Mouse (Mus musculus) E14TG2a.4 (cell line): ENCODE results near the gene Slc6a5.

ENCODE experiments used
- H3K27me3 ChIP-seq: 2 replicates; pipeline ENCODE4 v1.6.1; 2014; ENCODE audit warnings: low read length, control low read depth; ENCODE audit not compliant: insufficient read depth
- H3K36me3 ChIP-seq: 2 replicates; pipeline ENCODE4 v1.6.1; 2014; ENCODE audit warnings: low read length, control low read depth; ENCODE audit not compliant: insufficient read depth
- H3K4me1 ChIP-seq: replicated peaks from 2 replicates; pipeline ENCODE4 v1.6.1; 2014; ENCODE audit warnings: low read depth, low read length, control low read depth
- H3K4me3 ChIP-seq: replicated peaks from 2 replicates; pipeline ENCODE4 v1.5.1; 2014; ENCODE audit warnings: mild to moderate bottlenecking, low read length
- H3K9me3 ChIP-seq: 2 replicates; pipeline ENCODE4 v1.6.1; 2014; ENCODE audit warnings: low read length, control low read depth
- CTCF ChIP-seq: conservative IDR thresholded peaks from 2 replicates; pipeline ENCODE4 v1.5.1; 2014; ENCODE audit warnings: low read length
- NANOG ChIP-seq: IDR thresholded peaks from 2 replicates; pipeline ENCODE4 v1.6.1; 2014; ENCODE audit warnings: borderline replicate concordance, low read length, mixed read lengths
- POU5F1 ChIP-seq: IDR thresholded peaks from 2 replicates; pipeline ENCODE4 v1.6.1; 2014; ENCODE audit warnings: low read length, borderline replicate concordance

Gene Slc6a5

GRCm38 (mm10) chr7:49882694-49883389 is 27.1 kb upstream of the Slc6a5 start:
- Histone ChIP-seq H3K27me3 (no peaks in the 10 kb centered on the region), H3K36me3 (no peaks in the 10 kb centered on the region), H3K4me3 (no peak overlapping the region), H3K4me1 (peaks cover 24% of the 10 kb centered on the region), H3K9me3 (no peaks in the 10 kb centered on the region)
- no peak for TF ChIP-seq POU5F1
- TF ChIP-seq NANOG = no peak
- no peak for TF ChIP-seq CTCF

DNA sequence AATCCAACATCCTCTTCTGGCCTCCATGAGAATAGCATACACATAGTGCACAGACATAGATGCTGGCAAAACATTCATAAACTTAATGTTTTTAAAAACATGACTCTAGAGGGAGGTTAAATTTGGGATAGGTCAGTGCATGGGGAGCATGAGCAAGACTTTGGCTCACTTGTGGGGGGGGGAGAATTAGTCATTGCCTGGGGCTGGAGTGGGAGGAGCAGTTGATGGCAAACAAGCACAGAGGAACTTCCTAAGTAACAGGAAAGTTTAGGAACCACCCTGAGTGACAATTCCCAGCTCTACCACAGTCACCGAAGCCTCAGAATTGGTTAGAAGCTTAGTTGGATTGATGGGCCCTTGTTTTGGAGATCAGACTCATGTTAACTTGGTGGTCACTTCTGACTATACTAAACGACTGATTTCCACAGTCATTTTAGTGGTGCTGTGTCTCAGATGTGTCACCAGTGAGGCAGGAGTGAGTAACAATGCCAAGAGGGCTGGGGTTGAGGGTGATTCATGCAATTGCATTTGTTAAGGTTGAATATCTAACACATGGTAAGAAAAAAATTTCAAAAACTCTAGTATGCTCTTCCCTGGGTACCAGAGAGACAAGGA is 22.1 kb upstream of the Slc6a5 start:
- H3K27me3 ChIP-seq = no peaks in the 10 kb centered on the region; the same call in 1 of the 2 replicates
- H3K9me3 ChIP-seq = no peaks in the 10 kb centered on the region
- no peak overlapping the region for H3K4me3 ChIP-seq
- H3K36me3 ChIP-seq = no peaks in the 10 kb centered on the region
- TF ChIP-seq CTCF (no peak), POU5F1 (no peak), NANOG (no peak)
- H3K4me1 ChIP-seq = peaks cover 2% of the 10 kb centered on the region; the same call in 1 of the 2 replicates

DNA sequence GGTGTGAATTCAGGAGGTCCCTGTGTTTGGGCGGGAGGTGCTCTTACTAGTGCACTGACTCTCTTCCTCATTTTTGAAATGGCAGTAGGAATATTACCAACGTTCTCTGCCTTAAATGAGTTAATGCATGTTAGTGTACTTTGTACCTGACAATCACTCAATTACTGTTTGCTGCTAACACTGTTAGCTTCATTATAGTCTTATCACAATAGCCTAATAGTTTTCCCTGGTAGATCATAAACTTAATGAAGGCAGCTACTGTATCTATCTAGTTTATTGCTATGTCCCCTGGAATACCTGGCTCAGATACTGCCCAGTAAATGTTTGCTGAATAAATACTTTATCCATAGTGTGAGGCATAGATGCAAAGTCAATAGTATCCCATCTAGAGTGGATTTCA is 15.2 kb upstream of the Slc6a5 start:
- Histone ChIP-seq H3K4me1 (no peaks in the 10 kb centered on the region), H3K9me3 (no peaks in the 10 kb centered on the region), H3K4me3 (no peak overlapping the region), H3K27me3 (peaks cover 3% of the 10 kb centered on the region; the same call in 1 of the 2 replicates), H3K36me3 (no peaks in the 10 kb centered on the region)
- no peak for TF ChIP-seq CTCF
- no peak for TF ChIP-seq NANOG
- TF ChIP-seq POU5F1 = no peak

GRCm38 (mm10) chr7:49895296-49895695 is 14.7 kb upstream of the Slc6a5 start:
- no peak overlapping the region for H3K4me3 ChIP-seq
- TF ChIP-seq NANOG (no peak), POU5F1 (no peak), CTCF (no peak)
- H3K27me3 ChIP-seq = peaks cover 4% of the 10 kb centered on the region
- no peaks in the 10 kb centered on the region for H3K36me3 ChIP-seq
- H3K4me1 ChIP-seq = no peaks in the 10 kb centered on the region
- no peaks in the 10 kb centered on the region for H3K9me3 ChIP-seq

DNA sequence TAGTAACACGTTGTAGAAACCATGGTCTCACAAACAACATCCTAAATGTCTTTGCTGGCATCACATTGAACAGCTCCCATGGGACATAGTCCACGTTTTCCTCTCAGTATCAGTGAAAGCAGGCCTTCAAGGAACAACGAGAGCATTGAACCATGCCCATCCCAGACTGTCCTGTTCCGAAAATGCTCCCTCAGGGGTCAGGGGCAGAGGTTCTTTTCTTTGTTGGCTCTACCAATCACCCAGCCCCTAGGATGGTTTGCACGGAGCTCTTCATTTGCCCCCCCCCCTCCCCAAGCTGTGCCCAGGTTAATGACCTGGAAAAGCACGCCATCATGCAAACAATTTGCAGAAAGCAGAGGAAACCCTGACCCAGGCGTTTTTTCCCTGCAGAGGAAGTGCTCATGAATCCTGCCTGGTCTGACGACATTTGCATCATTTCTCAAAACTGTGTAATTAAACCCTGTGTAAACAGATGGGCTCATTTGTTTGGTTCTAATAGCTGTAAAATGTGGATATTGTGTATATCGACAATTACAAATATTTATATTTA is 7.9 kb upstream of the Slc6a5 start:
- no peaks in the 10 kb centered on the region for H3K9me3 ChIP-seq
- no peak overlapping the region for H3K4me3 ChIP-seq
- no peaks in the 10 kb centered on the region for H3K4me1 ChIP-seq
- peaks cover 38% of the 10 kb centered on the region for H3K27me3 ChIP-seq
- no peak for TF ChIP-seq NANOG
- TF ChIP-seq CTCF = no peak
- no peak for TF ChIP-seq POU5F1
- H3K36me3 ChIP-seq = no peaks in the 10 kb centered on the region

DNA sequence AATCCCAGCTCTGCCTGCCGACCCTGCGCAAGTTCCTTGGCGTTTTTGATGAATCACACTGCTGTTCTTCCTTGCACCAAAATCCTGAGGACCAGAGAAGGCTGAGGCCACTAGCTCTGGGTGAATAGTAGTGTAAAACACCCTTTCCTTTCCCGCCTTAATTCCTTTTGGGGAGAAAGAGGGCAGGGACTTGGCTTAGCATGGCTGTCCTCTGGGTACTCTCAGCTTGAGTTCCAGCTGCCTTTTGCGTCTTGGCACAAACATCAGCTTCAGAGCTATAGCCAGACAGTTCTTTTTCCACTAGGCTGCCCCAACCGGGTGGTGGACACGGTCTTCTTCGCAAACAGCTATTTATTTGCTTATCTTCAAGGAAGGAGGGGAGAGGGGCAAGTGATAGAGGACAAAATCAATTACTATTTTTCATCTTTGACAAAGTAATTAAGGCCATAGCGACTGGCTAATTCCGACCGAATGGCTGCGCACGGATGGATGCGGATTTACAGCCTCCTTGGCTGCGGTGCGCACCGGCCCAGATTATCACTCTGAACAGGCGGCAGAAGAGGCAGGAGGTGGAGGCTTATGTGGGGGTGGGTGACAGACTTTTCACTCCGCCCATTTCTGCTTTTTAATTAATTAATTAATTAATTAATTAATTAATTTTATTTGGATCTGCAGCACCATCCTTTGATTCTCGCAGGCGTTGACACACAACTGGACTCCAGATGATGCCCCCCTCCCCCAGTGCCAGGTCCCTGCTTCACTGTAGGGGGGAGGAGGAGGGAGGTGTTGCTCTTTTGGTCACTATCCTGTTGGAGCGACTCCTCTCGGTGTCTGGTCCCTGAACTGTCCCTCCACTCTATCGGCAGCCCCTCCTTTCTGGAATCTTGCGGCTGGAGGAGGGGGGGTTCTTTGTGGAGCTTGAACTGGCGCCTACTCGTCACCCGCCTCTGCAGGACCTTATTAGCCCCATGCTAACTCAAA is 2.5 kb upstream of the Slc6a5 start:
- no peak for TF ChIP-seq POU5F1
- TF ChIP-seq NANOG = no peak
- TF ChIP-seq CTCF = no peak
- H3K27me3 ChIP-seq = peaks cover 82% of the 10 kb centered on the region
- H3K4me3 ChIP-seq = peak overlapping the region; percentile 30; the same call in 1 of the 2 replicates
- H3K9me3 ChIP-seq = no peaks in the 10 kb centered on the region
- peaks cover 38% of the 10 kb centered on the region for H3K4me1 ChIP-seq
- no peaks in the 10 kb centered on the region for H3K36me3 ChIP-seq

DNA sequence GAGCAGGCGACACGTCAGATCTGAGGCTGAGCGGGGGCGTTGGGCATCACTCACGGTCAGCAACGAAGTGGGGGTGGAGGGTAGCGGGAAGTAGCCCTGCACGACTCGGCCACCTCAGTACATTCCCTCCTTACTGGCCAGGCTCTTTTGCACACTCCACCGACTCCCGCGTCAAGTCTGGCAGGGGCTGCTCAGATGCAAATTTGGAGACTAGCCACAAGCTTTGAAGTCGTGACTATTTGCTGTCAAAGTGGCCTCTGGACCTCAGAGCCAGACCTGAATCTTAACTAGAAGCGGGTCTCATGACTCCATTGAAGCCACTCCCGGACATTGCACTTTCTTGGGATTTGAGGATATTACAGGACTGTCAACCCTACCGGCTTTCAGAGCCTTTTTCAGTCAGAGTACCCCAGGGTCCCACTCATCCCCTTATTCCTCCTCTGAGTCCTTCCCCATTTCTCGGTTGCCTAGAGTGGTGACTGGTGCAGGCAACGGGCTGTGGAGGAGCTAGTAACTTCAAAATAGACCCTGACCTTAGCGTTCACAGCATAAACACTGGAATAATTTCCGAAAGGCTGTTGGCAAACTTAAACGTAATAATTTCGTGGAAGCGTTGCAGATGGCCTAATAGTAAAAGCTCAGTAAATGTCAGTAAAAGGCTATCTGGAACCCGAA is 1.6 kb upstream of the Slc6a5 start:
- no peak for TF ChIP-seq NANOG
- TF ChIP-seq POU5F1 = no peak
- TF ChIP-seq CTCF = no peak
- Histone ChIP-seq H3K4me3 (peak overlapping the region; percentile 57), H3K27me3 (peaks cover 89% of the 10 kb centered on the region), H3K4me1 (peaks cover 41% of the 10 kb centered on the region), H3K9me3 (no peaks in the 10 kb centered on the region), H3K36me3 (no peaks in the 10 kb centered on the region)

DNA sequence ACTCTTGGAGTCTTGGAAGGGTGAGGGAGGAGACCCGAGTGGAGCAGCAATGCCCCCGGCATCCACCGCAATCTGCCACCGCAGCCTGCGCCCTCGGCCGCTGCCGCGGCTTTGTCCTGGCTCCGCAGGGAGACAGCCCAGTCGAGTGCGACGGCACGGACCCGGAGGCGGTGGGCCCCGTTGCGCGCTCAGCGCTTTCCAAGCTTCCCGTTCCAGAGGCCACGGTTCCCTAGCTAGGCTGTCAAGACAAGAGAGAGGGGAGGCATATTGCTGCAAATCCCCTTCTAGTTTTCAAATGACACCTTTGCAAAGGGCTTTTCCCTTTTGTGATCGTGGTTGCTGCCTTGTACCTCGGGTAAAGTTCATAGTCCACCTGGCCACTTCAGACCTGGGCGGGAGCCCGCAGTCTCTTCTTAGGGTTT is 945 bp upstream of the Slc6a5 start:
- no peaks in the 10 kb centered on the region for H3K36me3 ChIP-seq
- no peak for TF ChIP-seq NANOG
- TF ChIP-seq CTCF = no peak
- TF ChIP-seq POU5F1 = no peak

More for the DNA sequence above, 945 bp upstream of the Slc6a5 start:
- peaks cover 47% of the 10 kb centered on the region for H3K4me1 ChIP-seq
- peaks cover 3% of the 10 kb centered on the region; the same call in 1 of the 2 replicates for H3K9me3 ChIP-seq
- H3K4me3 ChIP-seq = peak overlapping the region; percentile 57
- H3K27me3 ChIP-seq = peaks cover 91% of the 10 kb centered on the region
